Mouse (Mus musculus) heart, embryonic 10.5 days (tissue): ENCODE results near the gene Glb1. TPM values are rescaled to one million over a fixed set of nuclear protein-coding genes. Genes with fewer than 3 reads are reported as not detected.
"Not testable (repeated sequence)": the region's sequence is repeated elsewhere in the genome, so short reads cannot be mapped to it uniquely, and the experiment has no call there.

ENCODE experiments used
- DNase-seq: peaks from one replicate; pipeline ENCODE4 v3.0.0-alpha.2; 2017; ENCODE audit warnings: low spot score
- H3K27ac ChIP-seq: fragments of 300-500 bp; sonication (generic); 2 replicates; pipeline ENCODE4 v1.5.1; 2016; ENCODE audit warnings: mild to moderate bottlenecking
- H3K27me3 ChIP-seq: fragments of 300-500 bp; sonication (generic); 2 replicates; pipeline ENCODE4 v1.6.1; 2016; ENCODE audit warnings: mild to moderate bottlenecking; ENCODE audit not compliant: poor library complexity, insufficient read depth, severe bottlenecking
- H3K36me3 ChIP-seq: fragments of 300-500 bp; sonication (generic); 2 replicates; pipeline ENCODE4 v1.6.1; 2016; ENCODE audit warnings: mild to moderate bottlenecking, moderate library complexity
- H3K4me1 ChIP-seq: fragments of 300-500 bp; sonication (generic); 2 replicates; pipeline ENCODE4 v1.6.1; 2016; ENCODE audit warnings: mild to moderate bottlenecking
- H3K4me3 ChIP-seq: fragments of 300-500 bp; sonication (generic); 2 replicates; pipeline ENCODE4 v1.5.1; 2016; ENCODE audit warnings: mild to moderate bottlenecking, moderate library complexity
- H3K9me3 ChIP-seq: fragments of 300-500 bp; sonication (generic); 2 replicates; pipeline ENCODE4 v1.6.1; 2016; ENCODE audit warnings: mild to moderate bottlenecking, moderate library complexity
- whole genome bisulfite sequencing: fragments of 180-500 bp; shearing (Covaris S2); methylation state at CpG from one replicate; pipeline ENCODE4 v1.1.7; 2016; 5-methylcytosine and 5-hydroxymethylcytosine counted together
- polyA plus RNA-seq: library from polyadenylated mRNA; unstranded; fragments of >200 nt; fragmentation: Nextera tagmentation; extraction: Ambion mirVana; gene quantifications from 2 replicates; pipeline ENCODE4 v1.2.1, GENCODE M21; 2016

Glb1 gene
- polyA plus RNA-seq, 1 experiment from 2014 or later, result 33.5 TPM

DNA sequence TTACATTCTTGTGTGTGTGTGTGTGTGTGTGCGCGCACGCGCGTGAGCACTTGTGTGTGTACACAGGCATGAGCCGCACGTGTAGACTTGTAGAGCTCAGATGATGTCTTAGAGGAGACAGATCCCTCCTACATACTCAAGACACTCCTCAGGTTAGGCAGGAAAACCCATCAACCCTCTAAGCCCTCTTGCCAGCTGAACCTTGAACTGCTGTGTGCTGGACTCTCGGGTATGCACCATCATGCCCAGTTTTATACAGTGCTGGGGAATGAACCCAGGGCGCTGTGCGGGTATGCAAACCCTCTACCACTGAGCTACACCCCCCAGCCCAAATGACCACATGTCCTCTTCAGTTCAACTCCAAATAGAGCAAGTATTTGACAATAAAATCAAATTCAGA, 15.7 kb upstream of the Glb1 start:
- Histone ChIP-seq H3K4me1 (peaks cover 29% of the 10 kb centered on the region), H3K4me3 (no peak overlapping the region), H3K27me3 (no peaks in the 10 kb centered on the region), H3K36me3 (peaks cover 41% of the 10 kb centered on the region), H3K27ac (no peak overlapping the region), H3K9me3 (no peaks in the 10 kb centered on the region)
- no peak for DNase-seq
- WGBS, result 97% methylated on average over 10 of the region's 10 CpGs

DNA sequence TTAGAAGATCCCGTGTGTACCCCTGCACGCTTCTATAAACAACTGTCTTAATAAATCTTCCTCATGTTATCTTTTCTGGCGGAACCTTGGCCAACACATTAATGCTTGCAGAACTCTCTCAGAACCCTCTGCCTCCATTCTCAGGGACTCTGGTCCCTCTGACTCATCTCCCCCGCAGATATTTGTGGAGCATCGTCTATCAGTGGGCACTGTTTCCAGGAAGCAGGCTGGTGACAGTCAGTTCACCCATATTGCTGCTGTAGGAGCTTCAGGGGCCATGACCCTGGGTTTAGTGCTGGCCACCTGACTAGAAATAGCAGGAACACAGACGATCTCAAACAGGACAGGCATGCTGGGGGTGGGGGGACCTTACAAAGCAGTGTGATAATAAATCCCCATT, 13.8 kb upstream of the Glb1 start:
- Histone ChIP-seq H3K4me3 (no peak overlapping the region), H3K9me3 (no peaks in the 10 kb centered on the region), H3K36me3 (peaks cover 36% of the 10 kb centered on the region), H3K27ac (peak overlapping the region; percentile 75; the same call in 1 of the 2 replicates), H3K4me1 (peaks cover 37% of the 10 kb centered on the region), H3K27me3 (no peaks in the 10 kb centered on the region)
- peak; percentile 74 for DNase-seq
- WGBS, result 60% methylated on average over 6 of the region's 6 CpGs

DNA sequence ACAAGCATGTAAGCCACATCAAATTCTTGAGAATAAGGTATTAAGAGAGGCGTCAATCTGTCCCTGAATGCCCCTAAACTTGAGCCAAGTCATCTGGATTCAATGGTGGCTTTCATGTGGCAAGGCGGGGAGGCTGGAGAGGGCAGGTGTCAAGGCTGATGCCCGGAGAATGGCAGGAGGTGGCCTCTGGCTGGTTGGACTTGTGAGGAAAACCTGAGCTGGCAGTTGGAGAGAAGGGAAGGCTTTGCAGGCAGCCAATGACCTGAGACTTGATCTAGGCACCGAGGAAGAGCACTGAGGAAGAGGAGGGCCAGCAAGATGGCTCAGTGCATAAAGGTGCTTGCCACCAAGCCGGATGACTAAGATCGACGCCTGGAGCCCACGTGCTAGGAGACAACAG, 12.6 kb upstream of the Glb1 start:
- DNase-seq, result no peak
- 81% methylated on average over 8 of the region's 8 CpGs for WGBS
- H3K27me3 ChIP-seq, result no peaks in the 10 kb centered on the region
- peaks cover 25% of the 10 kb centered on the region for H3K36me3 ChIP-seq
- H3K9me3 ChIP-seq, result no peaks in the 10 kb centered on the region
- H3K27ac ChIP-seq, result peak overlapping the region; percentile 96
- H3K4me3 ChIP-seq, result 0 out of 2 replicates have a peak overlapping the region, but pooled peaks have one; percentile 5
- peaks cover 37% of the 10 kb centered on the region for H3K4me1 ChIP-seq

DNA sequence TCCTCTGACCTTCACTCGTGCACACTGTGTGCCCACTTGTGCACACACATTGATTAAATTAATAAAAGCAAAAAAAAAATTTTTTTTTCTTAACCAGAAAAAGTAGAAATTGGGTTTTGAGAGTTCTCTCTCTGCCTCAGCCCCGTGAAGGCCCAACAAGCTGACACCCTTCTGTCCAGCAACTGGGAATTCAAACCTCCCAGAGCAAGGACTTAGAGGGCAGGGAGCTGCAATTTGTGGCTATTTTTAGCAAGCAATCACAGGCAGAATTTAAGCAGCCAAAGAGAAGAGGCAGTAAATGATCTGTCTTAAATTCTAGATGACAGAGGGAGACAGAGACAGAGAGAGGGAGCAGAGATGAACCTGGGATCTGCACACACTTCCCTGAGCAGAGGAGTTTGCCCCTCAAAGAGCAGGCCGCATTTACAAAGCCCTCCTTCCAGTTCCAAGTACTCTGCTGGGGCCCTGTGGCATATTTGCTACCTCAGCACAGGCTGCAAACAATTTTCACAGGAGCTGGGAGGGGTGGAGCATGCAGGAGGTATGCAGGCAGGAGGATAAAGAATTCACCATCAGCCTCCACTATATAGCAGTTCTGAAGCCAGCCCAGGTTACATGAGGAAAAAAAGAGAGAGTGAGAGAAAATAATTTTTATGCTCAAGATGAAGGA, 12.0 kb upstream of the Glb1 start:
- Histone ChIP-seq H3K36me3 (peaks cover 22% of the 10 kb centered on the region), H3K4me1 (peaks cover 37% of the 10 kb centered on the region), H3K9me3 (no peaks in the 10 kb centered on the region), H3K4me3 (peak overlapping the region; percentile 93), H3K27ac (peak overlapping the region; percentile 96), H3K27me3 (no peaks in the 10 kb centered on the region)
- peak; percentile 76 for DNase-seq
- 56% methylated on average over 3 of the region's 3 CpGs for WGBS

DNA sequence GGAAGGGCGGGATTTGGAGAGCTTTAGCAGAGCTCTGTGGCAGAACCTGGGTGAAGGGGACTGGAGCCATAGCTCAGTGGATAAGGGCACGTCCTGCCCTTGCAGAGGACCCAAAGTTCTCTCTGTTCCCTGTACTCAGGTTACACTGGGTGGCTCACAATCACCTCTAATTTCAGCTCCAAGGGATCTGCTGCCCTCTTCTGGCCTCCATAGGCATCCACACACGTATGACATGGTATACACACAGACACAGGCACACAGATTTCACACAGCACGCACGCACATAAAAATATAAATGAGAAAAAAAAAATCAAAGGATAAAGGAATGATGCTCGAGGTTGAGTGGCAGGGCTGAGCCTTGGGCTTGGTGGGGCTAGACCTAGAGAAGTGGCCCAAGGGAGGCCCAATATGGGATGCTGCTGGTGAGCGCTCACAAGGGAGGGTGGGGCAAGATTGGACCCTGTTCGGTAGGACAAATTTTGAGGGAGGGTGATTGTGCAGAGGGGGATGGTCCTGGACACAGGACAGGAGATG, 11.4 kb upstream of the Glb1 start:
- H3K36me3 ChIP-seq, result peaks cover 16% of the 10 kb centered on the region
- H3K4me1 ChIP-seq, result peaks cover 37% of the 10 kb centered on the region
- no peaks in the 10 kb centered on the region for H3K27me3 ChIP-seq
- peak overlapping the region; percentile 96 for H3K27ac ChIP-seq
- WGBS, result 73% methylated on average over 8 of the region's 8 CpGs
- H3K4me3 ChIP-seq, result peak overlapping the region; percentile 93
- H3K9me3 ChIP-seq, result no peaks in the 10 kb centered on the region
- DNase-seq, result peak; percentile 77

DNA sequence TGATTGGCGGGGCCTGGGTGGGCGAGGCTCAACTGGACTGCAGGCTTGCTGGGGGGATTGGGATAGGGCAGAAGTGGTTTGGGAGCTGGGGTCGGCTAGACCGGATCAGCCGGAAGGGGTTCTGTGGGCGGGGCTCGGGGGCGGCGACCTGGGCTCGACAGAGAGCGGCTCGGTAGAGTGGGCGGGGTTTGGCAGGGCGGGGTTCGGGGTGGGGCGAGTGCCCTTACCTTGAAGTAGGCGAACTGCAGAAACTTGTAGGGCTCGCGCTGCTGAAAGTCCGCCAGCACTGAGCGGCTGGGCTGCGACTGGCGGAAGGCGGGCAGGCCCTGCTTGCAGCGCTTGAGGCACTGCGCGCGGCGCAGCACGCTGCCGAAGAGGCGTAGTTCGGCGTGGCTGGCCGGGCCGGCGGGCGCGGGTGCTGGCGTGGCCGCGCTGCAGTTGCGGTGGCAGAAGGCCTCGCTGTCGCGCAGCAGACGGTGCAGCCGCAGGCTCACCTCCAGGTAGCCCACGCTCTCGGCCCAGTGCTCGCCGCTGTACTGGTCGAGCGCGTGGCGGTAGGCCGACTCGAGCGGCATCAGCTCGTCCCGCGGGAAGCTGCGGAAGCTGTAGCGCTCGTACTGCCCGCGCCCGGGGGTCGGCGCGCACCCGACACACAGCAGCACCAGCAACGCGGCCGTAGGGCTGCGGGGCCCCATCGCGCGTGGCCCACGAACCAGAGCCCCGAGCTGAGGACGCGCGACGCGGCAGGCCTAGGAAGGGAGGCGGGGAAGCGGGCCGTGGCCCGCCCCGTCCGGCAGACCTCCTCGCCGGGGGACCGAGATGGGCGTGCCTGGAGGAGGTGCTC, 10.7 kb upstream of the Glb1 start, which contains the start of gene Crtap:
Crtap (minus strand) TSS at position 771 of the 844 bp plus-strand sequence.
- H3K27me3 ChIP-seq, result no peaks in the 10 kb centered on the region
- DNase-seq, result peak; percentile 94
- peaks cover 40% of the 10 kb centered on the region for H3K4me1 ChIP-seq
- peak within 1 kb of the TSS; percentile 96 for H3K27ac ChIP-seq
- WGBS, result 1% methylated on average over 96 of the region's 96 CpGs
- peaks cover 9% of the 10 kb centered on the region; the same call in 1 of the 2 replicates for H3K36me3 ChIP-seq
- peak within 1 kb of the TSS; percentile 93 for H3K4me3 ChIP-seq
- H3K9me3 ChIP-seq, result no peaks in the 10 kb centered on the region

DNA sequence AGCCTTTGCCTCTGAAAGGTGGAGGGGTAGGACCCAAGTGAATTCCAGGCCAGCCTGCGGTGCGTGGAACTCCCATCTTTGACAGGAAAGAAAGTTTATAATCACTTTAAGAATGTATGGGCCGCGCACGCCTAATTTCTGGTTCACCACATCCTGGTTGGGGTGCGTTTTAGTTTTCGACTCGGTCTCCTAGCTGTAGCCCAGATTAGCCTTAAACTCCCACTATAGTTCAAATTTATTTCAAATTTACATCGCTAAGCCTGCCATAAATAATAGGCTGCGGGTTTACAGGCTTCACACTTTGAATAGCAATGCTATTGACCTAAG, 10.2 kb upstream of the Glb1 start:
- Histone ChIP-seq H3K4me1 (peaks cover 40% of the 10 kb centered on the region), H3K27ac (peak overlapping the region; percentile 96), H3K36me3 (peaks cover 3% of the 10 kb centered on the region; the same call in 1 of the 2 replicates), H3K4me3 (peak overlapping the region; percentile 93), H3K9me3 (no peaks in the 10 kb centered on the region), H3K27me3 (no peaks in the 10 kb centered on the region)
- no peak for DNase-seq
- 6% methylated on average over 10 of the region's 10 CpGs for WGBS

DNA sequence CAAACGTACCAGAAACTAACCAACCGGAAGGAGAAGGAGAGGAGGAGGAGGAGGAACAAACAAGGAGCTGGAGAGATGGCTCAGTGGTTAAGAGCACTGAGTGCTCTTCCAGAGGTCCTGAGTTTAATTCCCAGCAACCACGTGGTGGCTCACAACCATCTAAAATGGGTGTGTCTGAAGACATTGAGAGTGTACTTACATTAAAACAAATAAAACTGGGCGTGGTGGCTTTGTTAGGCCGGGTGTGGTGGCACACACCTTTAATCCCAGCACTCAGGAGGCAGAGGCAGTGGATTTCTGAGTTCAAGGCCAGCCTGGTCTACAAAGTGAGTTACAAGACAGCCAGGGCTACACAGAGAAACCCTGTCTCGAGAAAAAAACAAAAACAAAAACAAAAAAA, 6.7 kb upstream of the Glb1 start:
- not testable (repeated sequence) for H3K36me3 ChIP-seq, H3K9me3 ChIP-seq, H3K27ac ChIP-seq, H3K4me3 ChIP-seq, H3K27me3 ChIP-seq, DNase-seq
- peaks cover 18% of the 10 kb centered on the region; the same call in 1 of the 2 replicates for H3K4me1 ChIP-seq
- WGBS, result 70% methylated on average over 6 of the region's 6 CpGs

DNA sequence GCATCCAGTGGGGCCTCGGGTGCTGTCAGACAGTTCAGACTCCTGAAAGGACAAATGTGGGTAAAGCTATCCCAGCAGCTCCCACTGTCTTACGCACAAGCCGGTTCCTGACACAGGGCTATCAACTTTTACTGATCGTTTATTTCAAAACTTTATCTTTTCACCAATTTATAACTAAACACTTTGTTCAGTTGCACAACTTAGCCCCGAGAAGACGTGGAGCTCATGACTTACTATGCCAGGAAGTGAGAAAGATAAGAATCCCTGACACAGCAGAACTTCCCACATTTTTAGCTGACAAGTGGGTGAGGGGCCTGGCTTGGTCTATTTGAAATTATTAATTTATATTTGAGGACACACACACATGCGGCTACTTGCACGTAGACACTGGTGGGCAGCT, 6.2 kb upstream of the Glb1 start:
- WGBS, result 73% methylated on average over 8 of the region's 8 CpGs
- H3K27me3 ChIP-seq, result no peaks in the 10 kb centered on the region
- no peaks in the 10 kb centered on the region for H3K36me3 ChIP-seq
- no peaks in the 10 kb centered on the region for H3K9me3 ChIP-seq
- peaks cover 15% of the 10 kb centered on the region; the same call in 1 of the 2 replicates for H3K4me1 ChIP-seq
- no peak overlapping the region for H3K4me3 ChIP-seq
- no peak for DNase-seq
- H3K27ac ChIP-seq, result no peak overlapping the region

DNA sequence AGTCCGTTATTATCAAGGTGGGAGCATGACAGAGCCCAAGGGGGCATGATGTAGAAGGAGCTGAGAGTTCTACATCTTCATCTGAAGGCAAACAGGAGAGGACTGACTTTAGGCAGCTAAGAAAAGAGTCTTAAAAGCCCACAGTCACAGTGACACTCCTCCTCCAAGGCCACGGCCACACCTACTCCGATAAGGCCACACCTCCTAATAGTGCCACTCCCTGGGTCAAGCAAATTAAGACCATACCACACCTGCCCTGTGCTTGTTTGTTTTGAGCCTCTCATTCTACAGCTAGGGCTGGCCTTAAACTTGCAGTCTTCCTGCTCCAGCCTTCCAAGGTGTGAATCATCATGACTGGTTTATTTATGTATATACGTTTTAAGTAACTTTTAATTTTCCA, 5.6 kb upstream of the Glb1 start:
- Histone ChIP-seq H3K36me3 (no peaks in the 10 kb centered on the region), H3K4me1 (peaks cover 10% of the 10 kb centered on the region; the same call in 1 of the 2 replicates), H3K27ac (no peak overlapping the region), H3K27me3 (no peaks in the 10 kb centered on the region), H3K4me3 (no peak overlapping the region), H3K9me3 (no peaks in the 10 kb centered on the region)
- no peak for DNase-seq
- WGBS, result 88% methylated on average over 4 of the region's 4 CpGs

DNA sequence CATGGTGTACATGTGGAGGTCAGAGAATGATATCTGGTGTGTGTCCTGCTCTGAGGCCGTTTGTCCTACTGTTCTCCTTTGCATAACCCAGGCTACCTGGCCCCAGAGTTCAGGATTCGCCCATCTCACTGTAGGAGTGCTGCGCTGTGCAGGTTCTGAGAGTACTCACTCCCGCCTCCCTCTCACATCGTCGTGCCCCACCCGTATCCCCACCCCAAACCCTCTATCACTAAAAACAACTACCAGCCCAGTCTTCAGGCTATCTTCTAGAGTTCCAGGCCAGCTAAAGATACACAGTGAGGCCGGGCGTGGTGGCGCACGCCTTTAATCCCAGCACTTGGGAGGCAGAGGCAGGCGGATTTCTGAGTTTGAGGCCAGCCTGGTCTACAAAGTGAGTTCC, 1.2 kb upstream of the Glb1 start:
- Histone ChIP-seq H3K4me1 (peaks cover 16% of the 10 kb centered on the region), H3K4me3 (no peak overlapping the region), H3K27me3 (no peaks in the 10 kb centered on the region), H3K36me3 (peaks cover 7% of the 10 kb centered on the region), H3K27ac (no peak overlapping the region), H3K9me3 (no peaks in the 10 kb centered on the region)
- DNase-seq, result no peak
- 79% methylated on average over 12 of the region's 12 CpGs for WGBS

DNA sequence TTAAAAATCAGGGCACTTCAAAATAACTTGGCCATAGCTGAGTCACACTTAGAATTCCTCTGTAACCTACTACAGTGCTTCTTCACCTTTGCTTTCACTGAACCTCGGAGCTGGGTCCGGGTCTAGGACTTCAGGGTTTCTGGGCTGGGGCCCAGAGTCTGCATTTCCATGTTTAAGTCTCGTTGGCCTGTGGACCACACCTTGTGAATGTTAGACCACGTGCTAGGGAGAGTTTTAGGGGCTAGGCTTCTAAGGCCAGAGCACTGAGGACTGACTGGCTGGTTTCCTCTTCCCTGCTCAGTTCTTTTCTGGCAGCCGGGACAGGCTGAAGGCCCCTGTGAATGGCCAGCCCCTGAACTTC, 308 bp upstream of the Glb1 start:
- 30% methylated on average over 5 of the region's 5 CpGs for WGBS
- no peaks in the 10 kb centered on the region for H3K27me3 ChIP-seq
- peaks cover 16% of the 10 kb centered on the region for H3K36me3 ChIP-seq
- DNase-seq, result no peak
- peak overlapping the region; percentile 97 for H3K4me3 ChIP-seq
- no peaks in the 10 kb centered on the region for H3K9me3 ChIP-seq
- peak overlapping the region; percentile 93 for H3K27ac ChIP-seq
- H3K4me1 ChIP-seq, result peaks cover 13% of the 10 kb centered on the region

DNA sequence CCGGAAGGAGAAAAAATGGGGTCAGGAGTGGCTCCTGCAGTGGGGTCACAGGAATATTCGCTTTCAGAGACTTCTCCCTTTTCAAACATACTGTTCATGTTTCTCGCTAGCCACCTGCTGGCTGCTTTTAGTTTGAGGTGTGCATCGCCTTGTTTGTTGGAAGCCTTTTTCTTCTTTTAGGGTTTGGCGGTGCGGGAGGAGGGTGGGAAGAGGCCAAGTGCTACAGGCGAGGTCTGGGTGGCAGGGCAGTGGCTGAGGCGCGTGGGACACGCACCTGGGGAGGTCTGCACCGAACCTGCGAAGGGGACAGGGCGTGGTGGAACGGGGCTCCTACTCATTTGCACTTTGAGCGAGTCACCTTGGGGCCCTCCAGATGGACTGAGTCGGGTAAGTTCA, 807 bp downstream of the Glb1 start:
- no peak for DNase-seq
- Histone ChIP-seq H3K27ac (peak overlapping the region; percentile 93), H3K27me3 (no peaks in the 10 kb centered on the region), H3K36me3 (peaks cover 27% of the 10 kb centered on the region), H3K4me1 (peaks cover 13% of the 10 kb centered on the region), H3K9me3 (no peaks in the 10 kb centered on the region), H3K4me3 (peak overlapping the region; percentile 97)
- 4% methylated on average over 16 of the region's 16 CpGs for WGBS
